Mouse (Mus musculus) brain, embryonic 14.5 days (tissue): Measurements from ENCODE around the gene Celsr1.

ENCODE experiments used
- CTCF ChIP-seq: fragments of 200-500 bp; IDR thresholded peaks from 2 replicates; pipeline ENCODE4 v1.5.1; 2012; ENCODE audit warnings: inconsistent platforms, mild to moderate bottlenecking, moderate library complexity, borderline replicate concordance; ENCODE audit not compliant: insufficient read depth, insufficient read length; ENCODE audit errors: extremely low read depth
- POLR2A ChIP-seq: fragments of 200-500 bp; IDR thresholded peaks from 2 replicates; pipeline ENCODE4 v1.6.1; 2012; ENCODE audit warnings: mild to moderate bottlenecking, inconsistent platforms, borderline replicate concordance; ENCODE audit not compliant: poor library complexity, insufficient read depth, insufficient read length, severe bottlenecking; ENCODE audit errors: extremely low read depth

- TF ChIP-seq CTCF = no peak
- no peak for TF ChIP-seq POLR2A
These were observed 27.7 kb downstream of the Celsr1 start for GRCm38 (mm10) chr15:86005691-86006525.
